Mouse (Mus musculus) cerebellum, adult 9-10 months (tissue): ENCODE data around the gene Flg.

Experiments
- DNase-seq: peaks from one replicate; pipeline ENCODE4 v3.0.0; 2022

The Flg gene

GRCm38 (mm10) chr3:93273223-93273622 is at the start of gene Flg:
Gene Flg, plus strand, starts transcription at chr3:93273523.
- no peak for DNase-seq

GRCm38 (mm10) chr3:93297542-93297941 is 24.2 kb downstream of the Flg start:
- no peak for DNase-seq

- DNase-seq = no peak
Measured at GRCm38 (mm10) chr3:93299832-93300231, 26.5 kb downstream of the Flg start.

GRCm38 (mm10) chr3:93301896-93302295 is 28.6 kb downstream of the Flg start:
- DNase-seq = no peak

GRCm38 (mm10) chr3:93306142-93306541 is 32.8 kb downstream of the Flg start:
- no peak for DNase-seq

GRCm38 (mm10) chr3:93311371-93311770 is 38.0 kb downstream of the Flg start:
- DNase-seq = no peak

- DNase-seq = no peak
Measured at GRCm38 (mm10) chr3:93314388-93314787, 41.1 kb downstream of the Flg start.

GRCm38 (mm10) chr3:93319449-93319848 is 46.1 kb downstream of the Flg start, which contains the start of gene Hrnr:
Gene Hrnr, plus strand, starts transcription at chr3:93319749.
- no peak for DNase-seq

- no peak for DNase-seq
Measured at GRCm38 (mm10) chr3:93337749-93338148, 64.4 kb downstream of the Flg start.

- no peak for DNase-seq
Measured at GRCm38 (mm10) chr3:93340021-93340420, 66.7 kb downstream of the Flg start.
